ENCODE assay signal across 8 mouse cellular contexts in the genomic region with DNA sequence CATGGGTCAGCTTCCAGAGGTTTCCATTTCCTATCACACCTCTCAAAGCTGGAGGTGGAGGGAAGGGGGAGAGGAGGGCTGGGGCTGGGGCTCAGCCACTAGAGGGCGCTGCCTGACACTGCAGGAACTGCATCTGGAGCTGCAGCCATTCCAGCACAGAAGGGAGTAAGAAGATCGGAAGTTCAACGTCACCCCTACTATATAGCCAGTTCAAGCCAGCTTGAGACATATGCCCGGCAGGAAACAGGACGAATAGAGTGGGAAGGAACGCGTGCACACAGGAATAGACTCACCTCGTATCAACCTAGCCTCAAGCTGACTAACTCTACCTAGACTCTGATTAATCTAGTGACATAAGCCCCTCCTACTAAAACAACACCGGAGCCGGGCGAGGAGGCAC. TPM values are rescaled to one million over a fixed set of nuclear protein-coding genes. Genes with fewer than 3 reads are reported as not detected.
DNase-seq lines count a peak whose midpoint lies in the region; ATAC-seq and TF ChIP-seq lines count a peak whose summit lies in the region.

No protein-coding gene starts in this region.

- 34% methylated on average over 11 of the region's 11 CpGs for WGBS in kidney, embryonic 16.5 days
- WGBS in lung, adult 2 months, result 13% methylated on average over 11 of the region's 11 CpGs

- ATAC-seq in granulocyte monocyte progenitor cell, adult 5-6 weeks (replicated peaks; ENCODE audit: poor library complexity, severe bottlenecking), result peak; percentile 96
- peak; percentile 54; the same call in 1 of the 2 replicates for ATAC-seq in kidney, embryonic 16.5 days (ENCODE audit: low FRiP score, low TSS enrichment)

- peak; percentile 89 for DNase-seq in A20 (ENCODE audit: low read depth, low spot score)
- peak; percentile 81 for DNase-seq in ES-E14 (ENCODE audit: low read depth, low spot score)
- DNase-seq in c-Kit-positive CD71-positive TER-119-positive erythroid progenitor cells, embryonic 14.5 days (ENCODE audit: low spot score), result peak; percentile 57
- peak; percentile 81 for DNase-seq in lung, adult 2 months
- peak; percentile 36 for DNase-seq in right cerebral cortex, postnatal 25 days
- DNase-seq in urinary bladder, postnatal 36 days (ENCODE audit: low spot score in 2 of 2), result peak; percentile 58 to 74

- no peaks in the 10 kb centered on the region for H3K27me3 ChIP-seq in kidney, embryonic 16.5 days (ENCODE audit: insufficient read depth, low read length)

- H3K4me3 ChIP-seq in ES-E14 (ENCODE audit: insufficient read depth in 1 of 2, low read depth in 1 of 2, low read length in 2 of 2, poor library complexity in 1 of 2, severe bottlenecking in 1 of 2), result peak overlapping the region in 1 of 2 experiments; percentile 29; a peak in 1 of 4 replicates
- H3K4me3 ChIP-seq in kidney, embryonic 16.5 days (ENCODE audit: low read length), result no peak overlapping the region
- H3K4me3 ChIP-seq in lung, adult 2 months (replicated peaks; ENCODE audit: extremely low read depth, low read depth, low read length), result peak overlapping the region; percentile 0

- peaks cover 4 to 8% of the 10 kb centered on the region in 2 experiments for H3K4me1 ChIP-seq in ES-E14 (ENCODE audit: control insufficient read depth in 2 of 2, insufficient read depth in 2 of 2, low read length in 2 of 2, poor library complexity in 1 of 2)
- no peaks in the 10 kb centered on the region for H3K4me1 ChIP-seq in kidney, embryonic 16.5 days (ENCODE audit: insufficient read depth, low read length)
- H3K4me1 ChIP-seq in lung, adult 2 months (ENCODE audit: control insufficient read depth, insufficient read depth, low read length), result no peaks in the 10 kb centered on the region

- TF ChIP-seq POLR2A in lung, adult 2 months (IDR thresholded peaks at IDR 0.05; ENCODE audit: borderline replicate concordance, extremely low read depth, low read depth, low read length), result no peak

- no peaks in the 10 kb centered on the region for H3K36me3 ChIP-seq in ES-E14 (ENCODE audit: control insufficient read depth, insufficient read depth, low read length, poor library complexity, severe bottlenecking)
- no peaks in the 10 kb centered on the region for H3K36me3 ChIP-seq in kidney, embryonic 16.5 days (ENCODE audit: insufficient read depth, low read length)

- in situ Hi-C loops in ES-E14 (cut with MboI; ENCODE audit: low sequenced_read_pairs in 2 of 2, unreplicated experiment in 2 of 2), result no loop called here

- H3K9me3 ChIP-seq in ES-E14 (ENCODE audit: control insufficient read depth, insufficient read depth, low read depth, low read length), result no peaks in the 10 kb centered on the region
- no peaks in the 10 kb centered on the region for H3K9me3 ChIP-seq in kidney, embryonic 16.5 days (ENCODE audit: low read length)

- no peak overlapping the region for H3K4me2 ChIP-seq in kidney, embryonic 16.5 days (replicated peaks; ENCODE audit: low read depth, low read length)

- peak; percentile 80 for TF ChIP-seq CTCF in lung, adult 2 months (IDR thresholded peaks at IDR 0.05; ENCODE audit: insufficient read depth, low read length)

- no peak overlapping the region; the same call in 1 of the 2 replicates for H3K9ac ChIP-seq in ES-E14 (ENCODE audit: insufficient read depth, low read depth, low read length, poor library complexity, severe bottlenecking)
- H3K9ac ChIP-seq in kidney, embryonic 16.5 days (replicated peaks; ENCODE audit: low read length), result no peak overlapping the region

- no peak overlapping the region for H3K27ac ChIP-seq in ES-E14 (ENCODE audit: insufficient read depth, low read depth, low read length, poor library complexity, severe bottlenecking)
- H3K27ac ChIP-seq in kidney, embryonic 16.5 days (ENCODE audit: low read length), result no peak overlapping the region

TF ChIP-seq in ES-E14, 5 proteins besides CTCF, POLR2A, EP300 and RAD21:
- no peak for TF ChIP-seq CHD2 (IDR thresholded peaks at IDR 0.05; ENCODE audit: low read depth, low read length)
- no peak for TF ChIP-seq HCFC1 (IDR thresholded peaks at IDR 0.05; ENCODE audit: borderline replicate concordance, insufficient read depth, low read length)
- no peak for TF ChIP-seq ZNF384 (IDR thresholded peaks at IDR 0.05; ENCODE audit: low read depth, low read length)
- no peak for TF ChIP-seq ZC3H11A (IDR thresholded peaks at IDR 0.05; ENCODE audit: borderline replicate concordance, low read depth, low read length)
- TF ChIP-seq MAFK (IDR thresholded peaks at IDR 0.05; ENCODE audit: insufficient read depth, low read depth, low read length), result no peak

RNA-seq across cellular contexts. Expression of a gene that starts 11.2 kb away (rescaled TPM):
- 11.7 and 25.7 TPM in 2 replicates for total RNA-seq in ES-E14 (2012; rRNA removed)
- 0.92 and 2.9 TPM in 2 replicates for total RNA-seq in granulocyte monocyte progenitor cell, adult 5-6 weeks (2014; fragmentation: Nextera tagmentation)
- total RNA-seq in granulocyte monocyte progenitor cell, adult 5-6 weeks (2017), result 0.56 and 1.5 TPM in 2 replicates
- 14.6 and 17.1 TPM in 2 replicates for polyA plus RNA-seq in kidney, embryonic 16.5 days (2015; fragmentation: Nextera tagmentation; extraction: Ambion mirVana)
- 28.9 and 31.5 TPM in 2 replicates for polyA plus RNA-seq in lung, adult 2 months (2012; rRNA removed)

RNA-seq across cellular contexts. Expression of a gene that starts 20.3 kb away (rescaled TPM):
- total RNA-seq in ES-E14 (2012; rRNA removed), result 367 and 381 TPM in 2 replicates
- total RNA-seq in granulocyte monocyte progenitor cell, adult 5-6 weeks (2014; fragmentation: Nextera tagmentation), result 447 and 515 TPM in 2 replicates
- total RNA-seq in granulocyte monocyte progenitor cell, adult 5-6 weeks (2017), result 170 and 182 TPM in 2 replicates
- 841 and 885 TPM in 2 replicates for polyA plus RNA-seq in kidney, embryonic 16.5 days (2015; fragmentation: Nextera tagmentation; extraction: Ambion mirVana)
- 273 and 368 TPM in 2 replicates for polyA plus RNA-seq in lung, adult 2 months (2012; rRNA removed)

RNA-seq across cellular contexts. Expression of a gene that starts 49.4 kb away (rescaled TPM):
- total RNA-seq in ES-E14 (2012; rRNA removed), result 76.7 and 84.5 TPM in 2 replicates
- total RNA-seq in granulocyte monocyte progenitor cell, adult 5-6 weeks (2014; fragmentation: Nextera tagmentation), result 12.4 and 13.1 TPM in 2 replicates
- 7.4 and 15.2 TPM in 2 replicates for total RNA-seq in granulocyte monocyte progenitor cell, adult 5-6 weeks (2017)
- 45.7 and 69.7 TPM in 2 replicates for polyA plus RNA-seq in kidney, embryonic 16.5 days (2015; fragmentation: Nextera tagmentation; extraction: Ambion mirVana)
- 83.6 and 151 TPM in 2 replicates for polyA plus RNA-seq in lung, adult 2 months (2012; rRNA removed)

Comparison
In these comparisons a context has a peak if more than half of its experiments do, and no peak if none do; other contexts are left out.
1. DNase-seq: peak in every context shown above with its lines; median percentile 89 in A20; 81 in ES-E14; 81 in lung, adult 2 months; 66 in urinary bladder, postnatal 36 days; 57 in c-Kit-positive CD71-positive TER-119-positive erythroid progenitor cells, embryonic 14.5 days; 36 in right cerebral cortex, postnatal 25 days.